Mouse (Mus musculus) retina, adult 2 months (tissue): ENCODE results near the gene Pnpla6.
"Not testable (repeated sequence)": the region's sequence is repeated elsewhere in the genome, so short reads cannot be mapped to it uniquely, and the experiment has no call there.

ENCODE experiments used
- DNase-seq: peaks from one replicate; pipeline ENCODE4 v3.0.0-alpha.2; 2012; ENCODE audit warnings: low read depth, low spot score

The Pnpla6 gene

DNA sequence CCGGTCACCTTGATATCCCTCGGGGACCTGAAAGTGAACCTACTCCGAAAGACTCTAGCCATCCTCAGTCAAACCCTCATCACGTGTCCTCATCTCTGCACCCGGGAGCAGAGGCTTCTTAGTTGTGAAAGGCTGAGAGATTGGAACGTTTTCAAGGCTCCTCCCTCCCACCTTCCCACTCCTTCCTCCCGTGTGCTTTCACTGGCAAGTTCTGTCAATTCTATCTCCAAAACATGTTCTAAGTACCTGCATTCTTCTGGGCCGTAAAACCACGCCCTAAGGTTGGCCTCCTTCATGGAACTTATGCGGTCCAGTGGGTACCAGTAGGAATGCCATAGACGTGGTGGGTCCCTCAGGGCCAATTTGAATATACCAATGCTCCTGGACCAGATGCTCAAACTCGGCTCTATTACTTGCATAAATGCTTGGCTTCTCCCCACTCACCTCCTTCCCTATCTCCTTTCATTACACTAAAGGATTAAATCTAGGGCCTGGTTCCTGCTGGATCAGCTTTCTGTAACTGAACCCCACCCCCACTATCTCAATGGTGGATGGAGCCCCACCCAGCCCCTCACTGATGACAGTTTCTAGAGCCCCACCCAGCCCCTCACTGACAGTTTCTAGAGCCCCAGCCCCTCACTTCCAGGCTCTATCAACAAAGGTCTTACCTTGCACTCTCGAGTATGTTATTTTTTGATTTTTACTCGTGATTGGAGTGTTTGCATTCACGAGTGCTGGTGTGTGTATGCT lies 61.2 kb downstream of the Pnpla6 start:
- no peak for DNase-seq

DNA sequence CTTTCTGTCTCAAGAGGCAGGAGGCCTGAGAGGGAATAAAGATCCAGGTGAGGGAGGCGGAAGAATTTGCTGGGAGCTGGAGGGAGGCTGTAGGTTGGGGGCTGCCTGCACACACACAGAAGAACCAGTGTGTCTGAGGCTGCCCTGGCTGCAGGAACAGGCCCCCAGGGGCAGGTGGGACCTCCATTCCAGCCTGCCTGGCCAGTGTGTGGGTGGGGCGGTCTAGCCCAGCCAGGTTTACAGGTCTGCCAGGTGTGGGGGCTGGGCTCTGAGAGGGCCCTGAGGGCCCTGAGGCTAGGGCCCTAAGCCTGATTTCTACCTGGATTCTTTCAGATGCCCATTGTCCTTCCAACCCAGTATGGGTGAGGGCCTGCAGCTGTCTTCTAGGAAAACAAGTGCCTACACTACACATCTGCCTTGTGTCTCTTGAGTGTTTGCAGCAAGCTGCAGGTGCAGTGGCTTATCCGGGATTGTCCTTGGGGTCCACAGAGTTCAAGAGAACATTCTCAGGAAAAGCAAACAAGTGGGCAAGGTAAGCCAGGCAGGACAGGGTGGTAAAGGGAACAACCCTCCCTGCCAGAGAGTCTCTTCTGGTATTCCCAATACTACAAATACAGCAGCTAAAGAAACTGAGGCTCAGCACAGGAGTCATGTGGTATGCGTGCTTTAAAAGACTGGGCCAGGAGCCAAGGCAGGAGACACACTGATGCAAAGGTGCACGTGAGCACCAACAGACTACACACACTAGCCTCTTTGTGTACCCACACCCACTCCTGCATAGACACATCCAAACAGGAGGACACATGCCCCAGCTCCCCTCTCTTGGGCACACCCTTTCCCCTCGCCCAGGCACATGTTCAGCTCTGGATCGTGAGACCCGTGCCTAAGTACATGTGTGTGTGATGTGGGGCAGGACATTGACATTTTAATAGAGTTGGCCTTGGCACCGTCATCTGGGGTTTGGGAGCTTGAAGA lies 64.5 kb downstream of the Pnpla6 start:
- DNase-seq: no peak

DNA sequence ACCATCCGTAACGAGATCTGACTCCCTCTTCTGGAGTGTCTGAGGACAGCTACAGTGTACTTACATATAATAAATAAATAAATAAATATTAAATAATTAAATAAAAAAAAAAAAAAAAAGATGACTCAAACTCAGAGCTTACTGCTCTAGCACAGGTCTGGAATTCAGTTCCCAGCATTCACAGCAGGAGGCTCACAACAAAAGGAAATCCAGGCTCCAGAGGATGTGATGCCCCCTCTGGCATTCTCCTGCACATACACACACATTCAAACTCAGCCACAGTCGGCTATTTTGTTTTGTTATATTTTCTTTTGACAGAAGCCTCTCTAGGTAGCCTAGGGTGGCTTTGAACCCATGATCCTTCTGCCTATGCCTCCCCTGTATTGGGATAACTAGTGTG lies 66.8 kb downstream of the Pnpla6 start:
- DNase-seq: not testable (repeated sequence)

DNA sequence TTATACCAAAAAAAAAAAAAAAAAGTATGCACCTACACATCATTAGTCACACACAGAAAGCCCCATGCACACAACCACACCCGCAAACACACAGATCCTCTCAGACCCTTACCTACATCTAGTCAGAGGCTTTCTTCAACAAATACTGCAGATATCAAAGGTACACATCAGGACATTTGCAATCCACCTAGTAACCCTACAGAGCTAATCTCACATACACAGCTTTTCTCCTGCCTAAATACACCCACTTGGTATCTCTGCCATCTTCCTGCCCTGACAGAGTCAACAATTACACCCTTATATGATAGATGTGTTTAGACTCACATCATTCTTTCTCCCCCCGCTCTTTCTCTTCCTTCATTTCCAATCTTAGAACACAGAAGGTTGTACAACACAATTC lies 71.3 kb downstream of the Pnpla6 start:
- DNase-seq: no peak

DNA sequence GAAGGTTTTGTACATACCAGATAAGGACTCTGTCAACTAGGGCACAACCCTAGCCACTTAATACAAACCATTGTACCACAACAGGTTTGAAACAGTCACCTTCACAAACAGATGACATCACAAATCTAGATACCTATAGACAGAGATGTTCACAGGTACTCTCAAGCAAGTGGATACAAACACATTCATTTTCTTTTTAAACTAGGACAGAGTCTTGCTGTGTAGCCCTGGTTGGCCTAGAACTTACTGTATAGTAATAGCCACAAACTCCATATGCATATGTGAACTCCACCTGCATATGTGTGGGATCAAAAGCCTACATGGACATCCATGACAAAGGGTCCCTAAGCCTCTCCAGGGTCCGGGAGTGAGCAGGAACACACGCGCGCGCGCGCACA lies 71.8 kb downstream of the Pnpla6 start, which contains the start of gene Camsap3:
Gene Camsap3, plus strand, starts transcription at position 301 of the 398 bp plus-strand sequence.
- DNase-seq: no peak

DNA sequence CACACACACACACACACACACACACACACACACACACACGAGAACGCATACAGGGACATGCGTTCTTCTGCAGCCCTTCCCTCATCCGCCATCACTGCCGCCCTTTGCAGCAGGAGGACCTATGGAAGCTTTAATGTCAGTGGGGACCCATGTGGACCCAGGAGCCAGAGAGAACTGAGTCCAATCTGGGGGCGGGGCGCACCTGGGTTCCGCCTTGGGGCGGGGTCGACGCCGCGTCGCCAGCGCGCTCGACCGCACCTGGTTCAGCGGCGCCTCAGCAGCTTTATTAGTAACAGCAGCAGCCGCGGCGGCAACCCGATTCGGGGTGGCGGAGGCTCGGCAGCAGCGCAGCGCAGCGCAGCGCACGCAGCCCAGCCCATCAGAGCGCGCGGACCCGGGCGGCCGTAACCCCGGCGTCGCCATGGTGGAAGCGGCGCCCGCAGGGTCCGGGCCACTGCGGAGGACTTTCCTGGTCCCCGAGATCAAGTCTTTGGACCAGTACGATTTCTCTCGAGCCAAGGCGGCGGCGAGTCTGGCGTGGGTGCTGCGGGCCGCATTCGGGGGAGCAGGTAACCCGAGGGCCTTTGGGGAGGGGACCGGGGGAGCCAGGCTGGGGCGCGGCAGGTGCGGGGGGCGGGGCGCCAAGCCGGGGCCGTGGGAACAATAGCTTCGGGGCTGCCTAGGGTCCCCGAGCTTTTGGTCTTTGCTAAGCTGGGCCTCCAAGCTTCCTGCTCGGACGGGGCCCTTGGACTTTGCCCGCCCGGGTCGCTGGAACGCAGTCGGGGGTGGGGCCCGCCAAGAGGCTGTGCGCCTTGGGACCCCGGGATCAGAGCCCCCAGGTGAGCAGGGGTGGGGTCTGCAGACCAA lies 72.4 kb downstream of the Pnpla6 start:
- peak; percentile 46 for DNase-seq

DNA sequence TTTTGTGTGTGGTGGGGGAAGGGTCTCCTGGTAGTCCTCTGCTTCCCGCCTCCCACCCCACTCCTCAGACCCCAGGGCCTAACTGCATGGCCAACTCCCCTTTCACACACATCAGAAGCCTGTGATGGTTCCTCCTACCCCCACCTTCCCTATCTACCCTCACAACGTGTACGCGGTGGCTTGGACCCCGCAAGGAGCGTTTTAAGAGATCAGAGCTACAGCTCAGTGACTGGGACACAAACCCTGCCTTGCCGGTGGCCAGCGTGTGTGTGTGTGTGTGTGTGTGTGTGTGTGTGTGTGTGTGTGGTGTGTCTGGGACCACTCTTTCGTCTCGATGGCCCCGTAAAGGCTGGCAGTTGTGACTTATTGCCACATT lies 73.1 kb downstream of the Pnpla6 start:
- no peak for DNase-seq

DNA sequence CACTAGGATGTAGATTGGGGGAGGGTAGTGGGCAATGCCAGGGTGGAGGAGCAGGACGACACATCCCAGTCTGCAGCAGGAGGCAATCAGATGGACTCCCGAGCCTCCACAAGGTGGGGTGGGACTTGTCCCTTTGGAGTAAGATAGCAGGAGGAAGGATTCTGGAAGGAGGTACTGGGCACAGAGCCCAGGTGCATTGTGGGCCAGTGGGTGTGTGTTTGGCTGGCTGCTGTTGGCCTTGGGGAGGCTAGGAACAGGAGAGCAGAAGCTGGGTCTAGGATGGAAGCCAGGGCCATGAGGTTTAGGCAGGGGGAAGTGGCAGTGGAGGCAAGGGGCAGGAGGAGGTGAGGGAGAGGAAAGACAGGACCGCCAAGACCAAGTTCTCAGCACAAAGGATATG lies 78.3 kb downstream of the Pnpla6 start:
- no peak for DNase-seq
